Mouse (Mus musculus) adrenal gland, postnatal 14 days (tissue): Measurements from ENCODE around the gene Myh15. TPM values are rescaled to one million over a fixed set of nuclear protein-coding genes. Genes with fewer than 3 reads are reported as not detected.

Experiments
- total RNA-seq: library from RNA; stranded (reverse); gene quantifications from 2 replicates; pipeline ENCODE4 v1.2.3, GENCODE M21; 2021

Gene Myh15
- total RNA-seq, 1 experiment from 2014 or later = not detected

Other genes starting within 250 kb of the Myh15 start
- not detected in 2 replicates for gene Retnlb, start 240.6 kb upstream of the Myh15 start, total RNA-seq
- gene Retnla, start 214.9 kb upstream of the Myh15 start, total RNA-seq = 15.2 and 22.2 TPM in 2 replicates
- gene Retnlg, start 184.9 kb upstream of the Myh15 start, total RNA-seq = 2.3 and 5.1 TPM in 2 replicates
- 15.8 and 18.3 TPM in 2 replicates for gene Dzip3, start 63.3 kb upstream of the Myh15 start, total RNA-seq
- 7.6 and 8.0 TPM in 2 replicates for gene Cip2a, start 63.3 kb upstream of the Myh15 start, total RNA-seq